Mouse (Mus musculus) retina, postnatal 1 day (tissue): Measurements from ENCODE around the gene Rln1.

Source experiments
- DNase-seq: peaks from one replicate; pipeline ENCODE4 v3.0.0-alpha.2; 2012

Gene Rln1

DNA sequence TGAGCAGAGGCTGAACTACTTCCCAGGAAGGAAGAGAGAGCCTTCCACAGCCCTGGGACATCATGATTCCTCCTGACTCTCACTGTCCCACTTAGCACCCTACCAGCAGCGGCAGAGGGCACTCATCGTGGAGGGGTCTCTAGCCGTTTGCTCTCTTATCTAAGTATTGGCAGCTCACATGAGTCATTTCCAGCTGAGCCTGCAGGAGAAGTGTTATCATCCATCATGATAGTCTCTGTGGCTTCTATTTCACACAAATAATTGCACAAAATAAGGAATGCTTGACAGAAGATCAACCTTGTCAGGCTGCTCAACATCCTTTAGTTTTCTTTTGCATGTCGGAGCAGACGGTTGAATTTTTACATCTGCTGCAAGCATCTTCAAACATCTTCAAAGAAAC lies 25.8 kb upstream of the Rln1 start:
- DNase-seq: no peak

DNA sequence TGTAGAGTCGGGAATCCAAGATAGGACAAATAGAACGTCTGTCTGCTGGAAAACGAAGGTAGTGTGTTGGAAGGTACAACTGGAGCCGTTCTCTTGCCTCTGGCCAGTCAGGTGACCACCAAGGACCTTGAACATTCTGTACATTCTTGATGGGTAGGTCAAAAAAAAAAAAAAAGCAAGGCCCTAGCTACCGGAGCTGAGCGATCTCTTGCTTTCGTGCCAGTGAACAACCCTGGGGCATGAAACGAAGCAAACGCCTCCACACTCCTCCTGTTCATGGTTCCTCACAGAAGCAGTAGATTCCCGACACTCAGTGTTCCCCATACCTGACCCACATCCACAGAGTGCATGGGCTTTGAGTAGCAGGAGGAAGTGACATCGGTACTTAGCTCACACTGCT lies 21.8 kb upstream of the Rln1 start:
- DNase-seq: no peak

DNA sequence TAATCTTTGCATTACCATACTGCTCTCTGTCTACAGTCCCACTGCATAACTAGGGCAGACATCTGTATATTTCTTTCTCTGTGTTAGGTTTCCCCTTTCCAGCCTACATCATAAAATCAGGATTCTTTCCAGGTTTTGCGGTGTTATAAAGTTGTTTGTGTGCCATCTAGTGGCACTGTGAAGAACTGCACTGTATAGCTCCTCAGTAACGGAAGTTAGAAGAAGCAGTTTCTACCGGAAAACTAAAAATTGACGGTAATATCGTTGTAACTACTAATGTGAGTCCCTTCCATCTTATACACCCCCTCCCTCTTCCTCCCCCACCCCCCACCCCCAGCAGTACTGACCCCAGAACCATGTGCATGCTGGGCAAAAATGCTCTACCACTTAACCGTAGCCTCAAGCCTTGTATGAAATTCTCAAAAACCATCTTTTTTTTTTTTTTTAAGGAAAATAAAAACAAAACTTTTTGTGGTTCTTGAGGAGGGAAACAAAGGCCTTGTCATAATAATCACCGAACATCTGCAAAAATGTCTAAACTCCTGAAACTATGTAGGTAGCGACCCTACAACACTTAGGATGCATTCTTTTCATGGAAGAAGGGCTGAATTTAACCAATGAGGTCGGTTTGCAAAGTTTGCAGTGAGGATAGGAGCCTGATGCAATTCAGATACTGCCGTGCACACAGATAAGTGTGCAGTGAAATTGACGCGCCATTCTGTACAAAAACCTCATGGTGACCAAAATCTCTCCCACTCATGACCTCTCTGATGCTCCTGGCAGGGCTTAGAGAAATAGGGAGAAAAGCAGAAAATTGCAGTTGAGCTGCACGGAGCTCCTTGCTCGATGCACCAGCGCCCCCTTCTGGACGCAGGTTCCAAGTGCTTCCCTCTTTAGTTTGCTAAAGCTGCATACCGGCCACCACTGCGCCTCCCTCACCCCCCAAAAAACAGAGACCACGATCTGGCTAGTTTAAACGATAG lies 20.7 kb upstream of the Rln1 start:
- DNase-seq: peak; percentile 87

DNA sequence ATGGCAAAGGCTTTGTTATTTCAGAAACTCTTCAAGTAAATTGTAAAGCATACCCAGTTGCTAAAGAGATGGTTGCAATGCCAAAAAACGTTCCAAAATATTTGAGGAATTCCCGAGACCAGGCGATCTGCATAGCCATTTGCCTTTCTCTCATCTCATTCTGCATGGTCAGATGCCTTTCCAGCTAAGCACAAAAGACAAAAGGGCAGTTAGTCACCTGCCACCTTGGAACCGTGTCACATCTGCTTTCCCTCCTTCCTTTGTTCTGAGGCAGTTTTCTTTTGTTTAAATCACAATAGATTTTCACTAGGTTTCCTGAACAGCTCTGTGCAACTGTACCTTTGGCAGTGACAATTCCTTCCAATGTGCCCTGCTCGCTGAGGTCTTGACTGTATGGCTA lies 16.5 kb upstream of the Rln1 start:
- DNase-seq: no peak

DNA sequence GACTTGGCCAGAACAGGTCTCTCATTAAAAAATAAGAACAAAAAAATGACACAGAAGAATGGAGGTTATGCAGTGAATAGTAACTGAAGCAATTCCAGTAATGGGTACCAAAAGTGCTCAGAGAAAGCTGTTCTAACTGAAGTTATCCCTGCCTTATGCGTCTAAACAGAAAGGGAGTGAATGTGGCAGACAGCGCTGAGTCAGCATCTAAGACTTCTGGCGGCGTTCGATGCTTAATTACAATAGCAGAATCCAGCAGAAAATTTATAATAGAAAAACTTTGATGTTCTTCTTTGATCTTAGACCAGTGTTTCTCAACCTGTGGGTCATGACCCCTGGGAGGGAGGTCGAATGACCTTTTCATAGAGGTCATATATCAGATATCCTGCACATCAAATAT lies 11.2 kb upstream of the Rln1 start:
- no peak for DNase-seq

DNA sequence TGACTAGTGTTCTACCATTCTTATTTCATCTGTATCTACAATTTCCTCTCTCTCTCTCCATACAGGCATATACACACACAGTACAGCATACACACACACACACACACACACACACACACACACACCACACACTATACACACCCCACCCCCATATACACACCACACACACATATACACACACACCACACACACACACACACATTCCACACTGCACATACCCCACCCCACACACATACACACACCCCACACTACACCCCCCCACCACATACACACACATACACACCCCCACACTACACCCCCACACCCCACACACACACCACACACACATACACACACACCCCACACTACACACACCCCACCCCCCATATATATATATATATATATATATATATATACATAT lies 10.4 kb upstream of the Rln1 start:
- no peak for DNase-seq

DNA sequence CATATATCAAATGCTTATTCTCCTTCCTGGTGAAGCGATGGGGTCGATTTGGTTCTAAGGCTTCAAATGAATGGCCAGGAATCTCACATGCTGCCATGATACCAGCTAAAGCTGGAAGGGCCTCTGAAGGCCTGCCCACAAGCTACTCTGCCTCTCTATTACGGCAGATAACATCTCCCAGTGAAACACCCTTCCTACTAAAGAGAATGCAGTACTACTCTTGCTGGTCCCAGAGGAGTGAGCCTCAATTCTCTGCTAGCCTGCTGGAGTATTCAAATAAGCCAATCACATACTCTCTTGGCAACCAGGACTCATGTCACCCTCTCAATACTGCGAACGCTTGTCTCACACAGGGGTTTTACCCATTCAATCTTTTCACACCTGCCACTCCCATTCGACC lies 7.8 kb upstream of the Rln1 start:
- DNase-seq: no peak

DNA sequence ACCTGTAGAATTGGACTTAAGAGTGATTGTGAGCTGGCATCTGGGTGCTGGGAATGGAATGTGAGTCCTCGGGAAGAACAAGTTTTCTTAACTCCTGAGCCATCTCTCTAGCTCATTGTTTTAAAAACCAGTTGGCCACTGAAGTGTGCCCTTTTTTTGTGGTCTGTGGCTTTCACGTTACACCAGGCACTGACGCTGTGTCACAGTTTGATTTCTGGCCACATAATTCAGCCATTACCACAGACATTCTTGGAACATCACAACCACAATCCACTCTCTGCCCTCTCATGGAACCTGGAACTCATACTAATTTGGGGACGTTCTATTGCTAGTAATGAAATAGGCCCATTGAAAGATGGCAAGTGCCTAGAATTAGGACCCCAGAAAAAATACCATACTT lies 6.6 kb upstream of the Rln1 start:
- DNase-seq: no peak

DNA sequence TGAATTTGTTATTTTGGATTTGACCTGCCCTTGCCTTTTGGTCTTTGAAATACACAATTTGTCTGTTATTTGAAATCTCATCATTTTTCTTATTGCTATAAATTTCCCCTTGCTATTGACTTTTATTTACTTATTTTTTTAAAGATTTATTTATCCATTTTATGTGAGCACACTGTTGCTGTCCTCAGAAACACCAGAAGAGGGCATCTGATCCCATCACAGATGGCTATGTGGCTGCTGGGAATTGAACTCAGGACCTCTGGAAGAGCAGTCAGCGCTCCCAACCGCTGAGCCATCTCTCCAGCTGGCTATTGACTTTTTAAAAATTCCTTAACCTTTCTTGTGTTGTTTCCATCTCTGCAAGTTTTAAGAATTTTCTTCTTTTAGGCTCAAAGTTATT lies 2.2 kb upstream of the Rln1 start:
- DNase-seq: no peak

DNA sequence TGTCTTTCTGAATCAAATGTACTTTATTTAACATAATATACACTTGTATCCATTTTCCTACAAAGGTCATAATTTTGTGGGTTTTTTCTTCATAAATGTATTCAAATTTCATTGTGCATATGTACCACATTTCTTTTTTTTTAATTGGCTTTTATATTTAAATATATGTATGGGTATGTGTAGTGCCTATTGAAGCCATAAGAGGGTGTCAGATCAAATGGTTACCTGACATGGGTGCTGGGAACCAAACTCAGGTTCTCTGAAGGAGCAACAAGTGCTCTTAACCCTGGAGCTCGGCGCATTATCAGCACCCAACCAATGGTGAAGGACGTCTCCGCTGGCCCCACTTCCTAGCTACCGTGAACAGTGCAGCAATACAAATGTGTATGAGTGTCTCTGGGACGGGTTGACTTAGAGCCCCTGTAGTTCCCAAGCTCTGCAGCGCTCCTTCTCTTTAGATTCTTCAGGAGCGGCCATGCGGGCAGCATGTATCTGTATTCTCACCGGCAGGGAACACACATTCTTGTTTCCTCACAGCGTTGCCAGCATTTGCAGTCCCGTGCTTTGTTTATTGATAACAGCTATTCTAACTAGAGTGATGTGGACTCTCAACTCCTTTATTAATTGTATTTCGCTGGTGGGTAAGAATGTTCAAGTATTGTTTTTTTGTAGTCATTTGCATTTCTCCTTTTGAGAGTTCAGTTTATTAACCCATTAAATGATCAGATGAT lies 7.5 kb downstream of the Rln1 start:
- DNase-seq: no peak

DNA sequence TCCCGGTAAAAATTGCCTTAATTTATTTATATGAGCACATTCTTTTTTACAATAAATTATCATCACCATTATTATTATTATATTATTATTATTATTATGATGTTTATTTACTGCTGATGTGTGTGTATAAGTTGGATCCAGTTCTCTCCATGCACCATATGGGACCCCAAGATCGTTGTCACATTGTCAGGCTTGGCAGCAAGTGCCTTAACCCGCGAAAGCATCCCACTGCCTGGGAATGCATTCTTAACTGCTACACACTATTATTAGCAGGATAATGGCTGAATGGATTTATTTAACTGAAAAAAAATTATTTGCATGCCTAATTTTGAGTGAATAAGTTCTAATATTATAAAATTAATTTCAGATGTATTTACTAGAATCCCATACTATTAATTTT lies 8.1 kb downstream of the Rln1 start:
- DNase-seq: no peak

DNA sequence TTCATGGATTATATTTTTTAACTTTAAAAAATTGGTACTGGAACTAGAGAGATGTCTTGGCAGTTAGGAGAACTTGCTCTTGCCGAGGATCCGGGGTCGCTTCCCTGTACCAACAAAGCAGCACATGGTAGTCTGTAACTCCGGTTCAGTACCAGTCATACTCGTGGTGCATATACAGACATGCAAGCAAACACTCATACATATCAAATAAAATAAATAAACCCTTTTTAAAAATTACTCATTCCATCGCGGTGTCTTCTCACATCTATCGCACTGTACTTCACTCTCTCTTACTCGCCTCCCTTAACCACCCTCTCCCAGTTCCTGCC lies 8.7 kb downstream of the Rln1 start:
- no peak for DNase-seq

DNA sequence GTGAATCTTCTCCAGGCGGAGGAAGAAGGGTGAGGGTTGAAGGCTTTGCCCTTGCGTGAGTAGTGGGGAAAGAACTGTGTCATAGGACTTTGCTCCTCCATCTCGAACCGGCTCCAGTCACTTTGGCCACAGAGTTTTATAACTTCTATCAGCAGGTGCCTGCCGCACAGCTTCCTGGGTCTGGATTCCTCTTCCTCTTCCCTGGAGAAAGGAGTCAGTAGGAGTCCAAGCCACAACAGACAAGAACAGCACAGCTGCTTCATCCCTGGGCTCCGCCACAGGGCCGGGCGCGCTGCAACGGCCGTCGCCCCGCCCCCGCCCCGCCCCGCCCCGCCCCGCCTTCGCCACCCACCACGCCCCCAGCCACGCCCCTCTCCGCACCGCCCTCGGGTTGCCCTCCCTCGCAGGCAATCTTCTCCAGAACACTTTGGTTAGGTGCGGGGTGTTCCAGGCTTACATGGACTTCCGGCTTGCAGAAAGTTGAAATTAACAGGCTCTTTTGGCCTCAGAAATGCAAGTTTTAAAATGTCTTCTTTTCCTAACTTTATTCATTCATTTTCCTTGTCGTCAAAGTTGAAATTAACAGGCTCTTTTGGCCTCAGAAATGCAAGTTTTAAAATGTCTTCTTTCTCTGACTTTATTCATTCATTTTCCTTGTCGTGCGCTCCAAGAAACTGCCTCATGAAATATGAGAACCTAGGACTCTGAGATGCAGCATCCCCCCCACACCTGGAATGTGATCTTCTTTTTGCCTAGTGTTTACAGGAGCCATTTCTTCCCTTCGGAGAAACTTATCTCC lies 9.2 kb downstream of the Rln1 start, which contains the start of gene Insl6:
Gene Insl6 (minus strand): TSS at position 304 of the 799 bp plus-strand sequence.
- DNase-seq: peak; percentile 73

DNA sequence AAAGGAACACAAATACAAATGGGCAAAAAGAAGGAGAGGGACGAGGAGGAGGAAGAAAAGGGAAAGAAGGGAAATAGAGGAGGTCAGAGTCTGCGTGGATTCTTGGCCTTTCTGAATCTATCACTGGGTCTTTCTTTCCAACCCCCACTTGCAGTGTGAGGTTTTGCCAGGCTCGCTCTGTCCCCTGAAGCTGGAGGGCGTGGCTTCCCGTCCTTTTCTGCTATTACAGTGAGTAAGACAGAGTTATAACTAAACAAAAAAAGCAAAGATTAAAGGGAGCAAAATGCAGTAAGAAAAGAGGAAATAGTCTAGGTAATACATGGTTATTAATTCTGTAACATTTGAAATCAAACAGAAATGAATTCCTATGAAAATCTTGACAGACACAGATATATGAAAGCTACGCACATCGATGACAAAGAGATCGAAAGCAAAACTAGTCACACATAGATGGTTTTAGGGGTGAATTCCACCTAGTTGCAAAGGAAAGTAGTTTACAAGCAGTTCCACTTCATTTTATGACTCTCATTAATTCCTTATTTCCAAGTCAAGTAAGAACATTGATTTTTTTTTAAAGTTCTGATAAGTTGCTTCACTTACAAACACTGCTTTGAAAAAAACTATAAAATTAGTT lies 10.9 kb downstream of the Rln1 start:
- DNase-seq: no peak

DNA sequence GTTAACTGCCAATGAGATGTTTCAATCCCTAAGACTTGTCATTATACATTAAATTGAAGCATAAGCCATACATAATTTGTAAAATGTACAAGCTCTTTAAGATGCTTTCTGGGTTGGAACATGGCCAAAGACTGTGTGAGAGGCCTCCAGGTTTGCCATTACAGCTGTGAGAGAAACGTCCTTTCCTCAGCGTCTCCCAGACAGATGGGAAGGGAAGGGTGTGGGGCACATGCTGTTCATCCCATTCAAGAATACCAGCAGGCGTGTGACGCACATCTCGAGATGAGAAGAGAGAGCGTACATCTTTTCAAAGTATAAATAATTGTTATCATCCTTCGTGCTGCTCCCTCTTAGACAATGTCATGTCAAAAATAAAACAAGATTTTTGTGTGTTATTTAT lies 21.8 kb downstream of the Rln1 start:
- no peak for DNase-seq

DNA sequence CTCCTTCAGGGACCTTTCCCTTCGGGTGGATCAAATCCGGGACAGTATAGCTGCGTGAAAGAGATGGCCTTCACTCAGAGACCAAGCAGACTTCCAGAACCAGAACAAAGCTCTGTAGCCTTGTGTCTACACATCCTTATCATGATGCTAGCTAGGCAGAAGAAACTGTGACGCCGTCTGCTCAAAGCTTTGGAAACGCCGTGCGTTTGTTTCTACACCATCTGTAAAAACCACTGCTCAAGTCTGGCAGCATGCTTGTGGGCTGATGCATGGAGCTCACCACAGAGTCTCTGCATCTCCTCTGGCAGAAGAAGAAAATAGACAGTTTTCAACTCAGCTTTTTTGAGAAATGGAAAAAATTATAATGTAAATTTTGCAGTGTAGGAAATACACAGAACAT lies 22.7 kb downstream of the Rln1 start:
- no peak for DNase-seq

DNA sequence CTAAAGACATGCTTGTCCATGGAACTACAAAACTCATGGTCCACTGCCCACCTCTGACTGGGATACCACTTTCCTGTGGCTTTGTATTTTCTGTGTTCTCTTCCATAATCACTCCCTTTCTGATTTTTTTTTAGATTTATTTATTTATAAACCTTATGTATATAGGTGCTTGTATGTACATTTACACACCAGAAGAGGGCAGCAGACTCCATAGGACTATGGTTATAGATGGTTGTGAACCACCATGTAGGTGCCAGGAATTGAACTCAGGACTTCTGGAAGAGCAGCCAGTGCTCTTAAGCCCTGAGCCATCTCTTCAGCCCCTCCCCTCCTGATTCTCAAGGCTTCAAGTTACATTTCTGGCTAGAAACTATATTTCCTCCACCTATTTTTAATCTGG lies 25.6 kb downstream of the Rln1 start:
- DNase-seq: no peak

DNA sequence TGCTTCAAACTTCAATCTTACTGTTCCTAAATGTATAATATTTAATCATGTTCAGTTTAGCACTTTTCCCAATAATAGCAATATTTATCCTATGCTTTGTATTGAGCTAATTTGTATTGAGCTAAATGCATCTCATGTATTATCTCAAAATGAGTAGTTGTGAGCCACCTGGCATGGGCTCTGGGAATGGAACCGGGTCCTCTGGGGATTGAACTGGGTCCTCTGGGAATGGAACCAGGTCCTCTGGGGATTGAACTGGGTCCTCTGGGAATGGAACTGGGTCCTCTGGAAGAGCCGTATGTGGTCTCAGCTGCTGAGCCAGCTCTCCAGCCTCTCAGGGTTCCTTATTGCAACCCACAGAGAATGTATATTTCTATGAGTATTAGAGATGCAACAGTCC lies 32.4 kb downstream of the Rln1 start:
- no peak for DNase-seq

DNA sequence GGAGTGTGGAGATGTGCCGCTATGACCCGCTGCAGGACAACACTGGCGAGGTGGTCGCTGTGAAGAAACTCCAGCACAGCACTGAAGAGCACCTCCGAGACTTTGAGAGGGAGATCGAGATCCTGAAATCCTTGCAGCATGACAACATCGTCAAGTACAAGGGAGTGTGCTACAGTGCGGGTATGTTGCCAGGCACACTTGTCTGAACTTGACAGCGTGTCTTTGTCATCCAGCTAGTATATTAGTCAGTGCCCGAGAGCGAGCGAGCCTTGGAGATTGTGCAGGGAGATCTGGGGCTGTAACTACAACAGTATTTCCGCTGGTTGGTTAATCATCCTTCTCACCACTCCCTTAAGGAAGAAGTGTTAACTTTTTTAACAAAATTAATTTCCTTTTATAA lies 33.6 kb downstream of the Rln1 start:
- no peak for DNase-seq

DNA sequence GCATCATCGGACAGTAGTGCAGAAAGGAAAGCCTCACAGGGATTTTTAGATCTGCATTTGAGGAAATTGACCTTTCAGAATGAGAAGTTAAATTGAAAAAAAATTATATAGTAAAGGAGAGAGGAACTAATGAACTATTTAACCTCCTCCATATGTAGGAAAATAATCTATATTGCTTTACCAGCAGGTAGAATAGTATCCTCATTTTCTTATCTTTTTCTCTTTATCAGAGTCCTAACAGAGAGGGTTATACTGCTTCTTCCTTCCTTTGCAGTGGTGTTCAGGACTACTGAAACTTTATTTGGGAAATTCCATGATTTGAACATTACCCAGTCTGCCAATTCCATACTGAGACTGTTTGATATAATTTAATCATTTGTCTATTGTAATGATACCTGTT lies 37.1 kb downstream of the Rln1 start:
- DNase-seq: no peak

DNA sequence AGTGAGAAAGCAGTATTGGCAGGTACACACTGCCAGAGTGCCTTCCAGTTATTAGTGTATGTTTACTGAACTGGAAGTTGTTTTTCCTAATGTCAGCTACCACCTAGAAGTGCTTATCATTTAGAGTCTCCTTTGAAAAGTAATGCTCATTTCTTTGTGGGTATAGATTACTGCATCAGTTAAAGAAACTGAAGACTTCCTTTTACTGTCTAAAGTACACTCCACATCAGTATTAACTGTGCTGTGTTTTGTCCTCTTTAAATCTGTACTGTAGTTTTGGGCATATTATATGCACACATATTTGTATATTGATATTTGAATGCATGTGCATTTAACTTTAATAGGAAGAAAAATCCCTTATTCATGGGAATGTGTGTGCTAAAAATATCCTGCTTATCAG lies 38.3 kb downstream of the Rln1 start:
- DNase-seq: no peak

DNA sequence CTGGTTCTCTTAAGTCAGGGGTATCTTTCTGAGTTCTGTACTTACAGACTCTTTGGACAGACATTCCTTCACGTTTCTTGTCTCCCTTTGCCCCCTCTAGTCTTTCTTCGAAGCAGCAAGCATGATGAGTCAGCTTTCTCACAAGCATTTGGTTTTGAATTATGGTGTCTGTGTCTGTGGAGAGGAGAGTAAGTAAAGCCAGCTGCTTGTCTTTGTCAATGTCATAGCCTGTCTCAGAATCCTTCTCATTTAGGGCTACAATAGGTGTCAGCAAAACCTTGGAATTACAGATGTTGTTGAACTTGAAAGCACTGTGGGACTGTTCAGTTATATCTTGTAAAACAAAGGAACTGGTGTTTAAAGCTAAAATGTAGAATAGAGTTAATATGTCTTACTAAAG lies 39.7 kb downstream of the Rln1 start:
- no peak for DNase-seq

DNA sequence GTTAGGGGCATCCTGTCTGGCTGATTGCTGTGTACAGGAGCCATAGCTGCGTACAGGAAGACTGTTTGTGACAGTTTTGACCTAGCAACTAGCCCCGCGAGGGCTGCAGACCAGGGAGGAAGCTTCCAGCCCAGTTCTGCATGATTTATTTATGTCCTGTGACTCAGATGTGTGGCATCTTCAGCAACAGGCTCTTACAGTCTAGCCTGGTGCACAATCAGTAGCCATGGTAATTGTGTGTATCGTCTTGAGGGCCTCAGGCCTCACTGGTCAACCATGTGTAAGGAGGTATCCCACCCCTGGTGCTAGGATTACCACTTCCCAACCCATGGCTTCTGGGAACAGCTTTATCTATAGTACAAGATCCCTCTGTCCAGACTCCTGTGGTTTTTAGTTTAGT lies 41.9 kb downstream of the Rln1 start:
- peak; percentile 30 for DNase-seq
